Mouse (Mus musculus) stomach, embryonic 14.5 days (tissue): ENCODE data around the gene Stt3a. TPM values are rescaled to one million over a fixed set of nuclear protein-coding genes. Genes with fewer than 3 reads are reported as not detected.

Source experiments
- ATAC-seq: fragments of 200-750 bp; cut with Nextera tagmentation; 2 replicates; pipeline ENCODE4 v1.8.0; 2017; ENCODE audit warnings: low read depth, moderate TSS enrichment; ENCODE audit not compliant: insufficient number of reproducible peaks, insufficient read depth, low FRiP score
- H3K27ac ChIP-seq: fragments of 300-500 bp; sonication (generic); 2 replicates; pipeline ENCODE4 v1.5.1; 2014; ENCODE audit warnings: mild to moderate bottlenecking, low read length, moderate library complexity, mixed read lengths
- H3K27me3 ChIP-seq: fragments of 300-500 bp; sonication (generic); 2 replicates; pipeline ENCODE4 v1.6.1; 2014; ENCODE audit warnings: low read length, control low read depth, mixed read lengths; ENCODE audit not compliant: control insufficient read depth, insufficient read depth
- H3K36me3 ChIP-seq: fragments of 300-500 bp; sonication (generic); 2 replicates; pipeline ENCODE4 v1.6.1; 2014; ENCODE audit warnings: mild to moderate bottlenecking, control low read depth, low read length, moderate library complexity, mixed read lengths; ENCODE audit not compliant: control insufficient read depth, insufficient read depth
- H3K4me1 ChIP-seq: fragments of 300-500 bp; sonication (generic); 2 replicates; pipeline ENCODE4 v1.6.1; 2014; ENCODE audit warnings: low read length, control low read depth, mixed read lengths; ENCODE audit not compliant: control insufficient read depth, insufficient read depth
- H3K4me2 ChIP-seq: fragments of 300-500 bp; sonication (generic); replicated peaks from 2 replicates; pipeline ENCODE4 v1.6.1; 2014; ENCODE audit warnings: low read depth, low read length, control low read depth
- H3K4me3 ChIP-seq: fragments of 300-500 bp; sonication (generic); 2 replicates; pipeline ENCODE4 v1.5.1; 2014; ENCODE audit warnings: low read depth, low read length, control low read depth
- H3K9ac ChIP-seq: fragments of 300-500 bp; sonication (generic); replicated peaks from 2 replicates; pipeline ENCODE4 v1.6.1; 2014; ENCODE audit warnings: low read depth, mild to moderate bottlenecking, control low read depth, low read length, moderate library complexity, mixed read lengths
- H3K9me3 ChIP-seq: fragments of 300-500 bp; sonication (generic); 2 replicates; pipeline ENCODE4 v1.6.1; 2016; ENCODE audit warnings: low read depth, low read length, control low read depth; ENCODE audit not compliant: control insufficient read depth
- WGBS: fragments of 180-500 bp; shearing (Covaris S2); extraction: QIAGEN DNeasy Blood & Tissue Kit; methylation state at CpG from one replicate; pipeline ENCODE4 v1.1.7; 2014; 5-methylcytosine and 5-hydroxymethylcytosine counted together
- polyA plus RNA-seq: library from polyadenylated mRNA; unstranded; fragments of >200 nt; fragmentation: Nextera tagmentation; extraction: Ambion mirVana; gene quantifications from 2 replicates; pipeline ENCODE4 v1.2.1, GENCODE M21; 2014

The Stt3a gene
- polyA plus RNA-seq, 1 experiment from 2014 or later = 240 TPM

GRCm38 (mm10) chr9:36687329-36687728, 80.2 kb downstream of the Stt3a start:
- Histone ChIP-seq H3K4me3 (no peak overlapping the region), H3K9me3 (no peaks in the 10 kb centered on the region), H3K27me3 (no peaks in the 10 kb centered on the region), H3K36me3 (no peaks in the 10 kb centered on the region), H3K9ac (no peak overlapping the region), H3K4me1 (no peaks in the 10 kb centered on the region), H3K27ac (no peak overlapping the region), H3K4me2 (no peak overlapping the region)
- no peak for ATAC-seq

- H3K4me1 ChIP-seq = no peaks in the 10 kb centered on the region
- WGBS = 56% methylated on average over 2 of the region's 2 CpGs
- ATAC-seq = no peak
- H3K27ac ChIP-seq = no peak overlapping the region
- no peaks in the 10 kb centered on the region for H3K36me3 ChIP-seq
- no peak overlapping the region for H3K4me2 ChIP-seq
- no peak overlapping the region for H3K4me3 ChIP-seq
- H3K9me3 ChIP-seq = no peaks in the 10 kb centered on the region
- no peak overlapping the region for H3K9ac ChIP-seq
- no peaks in the 10 kb centered on the region for H3K27me3 ChIP-seq
These were observed 86.1 kb downstream of the Stt3a start for GRCm38 (mm10) chr9:36681424-36681823.

Other genes with a start within 250 kb of the Stt3a start
- not detected in 2 replicates for gene Gm5615, start 225.7 kb downstream of the Stt3a start, polyA plus RNA-seq
- not detected in 2 replicates for gene Gm17689, start 185.0 kb downstream of the Stt3a start, polyA plus RNA-seq
- gene A630095E13Rik, start 124.3 kb downstream of the Stt3a start, polyA plus RNA-seq = not detected in 2 replicates
- gene Acrv1, start 74.5 kb downstream of the Stt3a start, polyA plus RNA-seq = not detected in 2 replicates
- gene Chek1, start 40.6 kb downstream of the Stt3a start, polyA plus RNA-seq = 42.0 and 42.6 TPM in 2 replicates
- 45.8 and 49.6 TPM in 2 replicates for gene Ei24, start 29.7 kb upstream of the Stt3a start, polyA plus RNA-seq
- gene Fez1, start 54.2 kb upstream of the Stt3a start, polyA plus RNA-seq = 24.0 and 25.5 TPM in 2 replicates